Mouse (Mus musculus): ENCODE data around the gene Cpa2.

Cpa2 gene

GRCm38 (mm10) chr6:30547656-30548306 lies 6.4 kb downstream of the Cpa2 start:
- intact Hi-C loops (cut with DNase I): no loop called here

GRCm38 (mm10) chr6:30549231-30549761 lies 7.9 kb downstream of the Cpa2 start:
- intact Hi-C loops (cut with DNase I): no loop called here

GRCm38 (mm10) chr6:30550496-30551192 lies 9.3 kb downstream of the Cpa2 start:
- intact Hi-C loops (cut with DNase I): no loop called here

- intact Hi-C loops (cut with DNase I): no loop called here
These were observed 9.8 kb downstream of the Cpa2 start for GRCm38 (mm10) chr6:30551193-30551515.

- intact Hi-C loops (cut with DNase I): no loop called here
These were observed 10.5 kb downstream of the Cpa2 start for GRCm38 (mm10) chr6:30551644-30552580.

- intact Hi-C loops (cut with DNase I): no loop called here
These were observed 11.2 kb downstream of the Cpa2 start for GRCm38 (mm10) chr6:30552628-30553027.

- intact Hi-C loops (cut with DNase I): no loop called here
These were observed 12.1 kb downstream of the Cpa2 start for GRCm38 (mm10) chr6:30553381-30554010.

GRCm38 (mm10) chr6:30554092-30554491 lies 12.7 kb downstream of the Cpa2 start:
- intact Hi-C loops (cut with DNase I): no loop called here

GRCm38 (mm10) chr6:30554621-30555170 lies 13.3 kb downstream of the Cpa2 start:
- intact Hi-C loops (cut with DNase I): no loop called here

GRCm38 (mm10) chr6:30556080-30556479 lies 14.7 kb downstream of the Cpa2 start:
- intact Hi-C loops (cut with DNase I): no loop called here

- intact Hi-C loops (cut with DNase I): no loop called here
These were observed 18.3 kb downstream of the Cpa2 start for GRCm38 (mm10) chr6:30559726-30560125.

- intact Hi-C loops (cut with DNase I): no loop called here
These were observed 20.8 kb downstream of the Cpa2 start for GRCm38 (mm10) chr6:30562132-30562531.

GRCm38 (mm10) chr6:30563575-30563974 lies 22.2 kb downstream of the Cpa2 start:
- intact Hi-C loops (cut with DNase I): no loop called here

- intact Hi-C loops (cut with DNase I): no loop called here
These were observed 22.7 kb downstream of the Cpa2 start for GRCm38 (mm10) chr6:30564051-30564450.

- intact Hi-C loops (cut with DNase I): no loop called here
These were observed 26.7 kb downstream of the Cpa2 start, which contains the start of gene Cpa4 for GRCm38 (mm10) chr6:30568069-30568468. Gene Cpa4 (plus strand): TSS chr6:30568369.

GRCm38 (mm10) chr6:30569331-30569730 lies 27.9 kb downstream of the Cpa2 start:
- intact Hi-C loops (cut with DNase I): no loop called here

GRCm38 (mm10) chr6:30570012-30570411 lies 28.6 kb downstream of the Cpa2 start:
- intact Hi-C loops (cut with DNase I): no loop called here

GRCm38 (mm10) chr6:30572456-30573311 lies 31.3 kb downstream of the Cpa2 start:
- intact Hi-C loops (cut with DNase I): no loop called here

- intact Hi-C loops (cut with DNase I): no loop called here
These were observed 32.0 kb downstream of the Cpa2 start for GRCm38 (mm10) chr6:30573380-30573779.

- intact Hi-C loops (cut with DNase I): no loop called here
These were observed 33.6 kb downstream of the Cpa2 start for GRCm38 (mm10) chr6:30574945-30575344.

Data from adrenal gland (tissue).